In genomic region chr4:136461761-136462085, GRCm38 (mm10) we compare ENCODE assay signal across 7 mouse cellular contexts. TPM values are rescaled to one million over a fixed set of nuclear protein-coding genes. Genes with fewer than 3 reads are reported as not detected.
DNase-seq lines count a peak whose midpoint lies in the region; ATAC-seq and TF ChIP-seq lines count a peak whose summit lies in the region.

No protein-coding gene starts in this region.

- 0 out of 2 replicates have a peak overlapping the region, but pooled peaks have one; percentile 1 for H3K27ac ChIP-seq in liver, adult 2 months (replicated peaks; ENCODE audit: insufficient read depth, low read depth, low read length)
- H3K27ac ChIP-seq in embryonic facial prominence, embryonic 15.5 days (replicated peaks) = no peak overlapping the region
- peak overlapping the region; percentile 84 for H3K27ac ChIP-seq in intestine, postnatal 0 days (ENCODE audit: low read depth, low read length)
- peak overlapping the region; percentile 81; the same call in 1 of the 2 replicates for H3K27ac ChIP-seq in neural tube, embryonic 15.5 days (replicated peaks)

- H3K9me3 ChIP-seq in embryonic facial prominence, embryonic 15.5 days (replicated peaks) = no peaks in the 10 kb centered on the region
- no peaks in the 10 kb centered on the region for H3K9me3 ChIP-seq in intestine, postnatal 0 days (ENCODE audit: control insufficient read depth)
- H3K9me3 ChIP-seq in neural tube, embryonic 15.5 days (replicated peaks) = no peaks in the 10 kb centered on the region

- no peak for TF ChIP-seq POLR2A in liver, adult 2 months (IDR thresholded peaks at IDR 0.05; ENCODE audit: extremely low read depth, insufficient read depth, low read length)

- no peaks in the 10 kb centered on the region for H3K79me2 ChIP-seq in liver, adult 2 months (ENCODE audit: control insufficient read depth, insufficient read depth, low read length)

- ATAC-seq in embryonic facial prominence, embryonic 15.5 days (ENCODE audit: insufficient number of reproducible peaks, low FRiP score, low TSS enrichment, low read depth) = no peak
- ATAC-seq in intestine, postnatal 0 days = no peak
- ATAC-seq in neural tube, embryonic 15.5 days (ENCODE audit: low FRiP score) = peak; percentile 30; the same call in 1 of the 2 replicates

- H3K27me3 ChIP-seq in liver, adult 2 months (ENCODE audit: control insufficient read depth, insufficient read depth, low read length) = no peaks in the 10 kb centered on the region
- peaks cover 17% of the 10 kb centered on the region for H3K27me3 ChIP-seq in embryonic facial prominence, embryonic 15.5 days
- H3K27me3 ChIP-seq in intestine, postnatal 0 days (replicated peaks; ENCODE audit: control insufficient read depth, insufficient read depth, low read length) = no peaks in the 10 kb centered on the region
- peaks cover 20% of the 10 kb centered on the region for H3K27me3 ChIP-seq in neural tube, embryonic 15.5 days (replicated peaks)

- no peak for TF ChIP-seq CTCF in liver, adult 2 months (IDR thresholded peaks at IDR 0.05; ENCODE audit: low read depth, low read length)
- TF ChIP-seq CTCF in intestine, postnatal 0 days (IDR thresholded peaks at IDR 0.05; ENCODE audit: low read depth) = no peak

- WGBS in liver, adult 2 months = 35% methylated on average over 6 of the region's 6 CpGs
- WGBS in embryonic facial prominence, embryonic 15.5 days = 19% methylated on average over 6 of the region's 6 CpGs
- 26% methylated on average over 6 of the region's 6 CpGs for WGBS in intestine, postnatal 0 days
- 14% methylated on average over 6 of the region's 6 CpGs for WGBS in neural tube, embryonic 15.5 days

- peak overlapping the region; percentile 88; the same call in 1 of the 2 replicates for H3K4me3 ChIP-seq in liver, adult 2 months (ENCODE audit: insufficient read depth, low read depth, low read length)
- peak overlapping the region; percentile 71 for H3K4me3 ChIP-seq in embryonic facial prominence, embryonic 15.5 days (replicated peaks)
- peak overlapping the region; percentile 69 for H3K4me3 ChIP-seq in intestine, postnatal 0 days (ENCODE audit: low read depth, low read length)
- H3K4me3 ChIP-seq in neural tube, embryonic 15.5 days (replicated peaks) = peak overlapping the region; percentile 71

- no peaks in the 10 kb centered on the region for H3K36me3 ChIP-seq in liver, adult 2 months (ENCODE audit: control insufficient read depth, insufficient read depth, low read length)
- H3K36me3 ChIP-seq in embryonic facial prominence, embryonic 15.5 days = no peaks in the 10 kb centered on the region
- H3K36me3 ChIP-seq in intestine, postnatal 0 days (ENCODE audit: control insufficient read depth, insufficient read depth) = no peaks in the 10 kb centered on the region
- no peaks in the 10 kb centered on the region for H3K36me3 ChIP-seq in neural tube, embryonic 15.5 days

- peak overlapping the region; percentile 94 for H3K4me2 ChIP-seq in embryonic facial prominence, embryonic 15.5 days (replicated peaks)
- H3K4me2 ChIP-seq in intestine, postnatal 0 days (replicated peaks; ENCODE audit: low read depth) = peak overlapping the region; percentile 84
- H3K4me2 ChIP-seq in neural tube, embryonic 15.5 days = peak overlapping the region; percentile 96

- DNase-seq in liver, adult 2 months (ENCODE audit: extremely low read depth, low read depth, low spot score) = no peak
- DNase-seq in liver = no peak
- DNase-seq in layer of hippocampus, postnatal 25 days (ENCODE audit: extremely low spot score in 1 of 2, low spot score in 1 of 2) = no peak
- no peak for DNase-seq in frontal cortex, postnatal 10 days (ENCODE audit: low spot score in 2 of 2)

- H3K9ac ChIP-seq in liver, adult 2 months (ENCODE audit: low read depth, low read length) = no peak overlapping the region
- no peak overlapping the region for H3K9ac ChIP-seq in embryonic facial prominence, embryonic 15.5 days
- H3K9ac ChIP-seq in intestine, postnatal 0 days (ENCODE audit: low read depth, low read length) = no peak overlapping the region
- H3K9ac ChIP-seq in neural tube, embryonic 15.5 days (replicated peaks) = peak overlapping the region; percentile 81

- H3K4me1 ChIP-seq in liver, adult 2 months (ENCODE audit: control insufficient read depth, insufficient read depth, low read length) = peaks cover 4% of the 10 kb centered on the region; the same call in 1 of the 2 replicates
- peaks cover 25% of the 10 kb centered on the region for H3K4me1 ChIP-seq in embryonic facial prominence, embryonic 15.5 days
- H3K4me1 ChIP-seq in intestine, postnatal 0 days (replicated peaks; ENCODE audit: control insufficient read depth, insufficient read depth, low read length) = peaks cover 9% of the 10 kb centered on the region; the same call in 1 of the 2 replicates
- H3K4me1 ChIP-seq in neural tube, embryonic 15.5 days = peaks cover 28% of the 10 kb centered on the region

RNA-seq across cellular contexts. Expression of gene 6030445D17Rik, which starts 0.3 kb away (rescaled TPM):
- 0.07 and 0.18 TPM in 2 replicates for total RNA-seq in liver, adult 2 months (2014; rRNA removed)
- 0.11 and 0.15 TPM in 2 replicates for polyA plus RNA-seq in liver, adult 2 months (2012; rRNA removed)
- polyA plus RNA-seq in embryonic facial prominence, embryonic 15.5 days (2015; fragmentation: Nextera tagmentation; extraction: Ambion mirVana) = 0.19 and 0.28 TPM in 2 replicates
- 0.50 and 0.59 TPM in 2 replicates for polyA plus RNA-seq in intestine, postnatal 0 days (2015; fragmentation: Nextera tagmentation; extraction: Ambion mirVana)
- polyA plus RNA-seq in neural tube, embryonic 15.5 days (2015; fragmentation: Nextera tagmentation; extraction: Ambion mirVana) = 0.19 and 0.47 TPM in 2 replicates
- under 1 TPM; 0.21 to 0.54 TPM for total RNA-seq in layer of hippocampus, postnatal 25 days (2021)

RNA-seq across cellular contexts. Expression of gene Luzp1, which starts 7.8 kb away (rescaled TPM):
- total RNA-seq in liver, adult 2 months (2014; rRNA removed) = 6.8 and 8.1 TPM in 2 replicates
- 2.5 and 3.3 TPM in 2 replicates for polyA plus RNA-seq in liver, adult 2 months (2012; rRNA removed)
- polyA plus RNA-seq in embryonic facial prominence, embryonic 15.5 days (2015; fragmentation: Nextera tagmentation; extraction: Ambion mirVana) = 114 and 124 TPM in 2 replicates
- 82.9 and 100 TPM in 2 replicates for polyA plus RNA-seq in intestine, postnatal 0 days (2015; fragmentation: Nextera tagmentation; extraction: Ambion mirVana)
- 60.1 and 73.0 TPM in 2 replicates for polyA plus RNA-seq in neural tube, embryonic 15.5 days (2015; fragmentation: Nextera tagmentation; extraction: Ambion mirVana)
- 10 to 100 TPM; 82.8 to 88.1 TPM for total RNA-seq in layer of hippocampus, postnatal 25 days (2021)

RNA-seq across cellular contexts. Expression of gene Htr1d, which starts 38.4 kb away (rescaled TPM):
- total RNA-seq in liver, adult 2 months (2014; rRNA removed) = not detected in 2 replicates
- 0.82 TPM in 1 of 2 replicates, not detected in the other for polyA plus RNA-seq in liver, adult 2 months (2012; rRNA removed)
- polyA plus RNA-seq in embryonic facial prominence, embryonic 15.5 days (2015; fragmentation: Nextera tagmentation; extraction: Ambion mirVana) = 0.67 and 0.75 TPM in 2 replicates
- 0.16 and 0.37 TPM in 2 replicates for polyA plus RNA-seq in intestine, postnatal 0 days (2015; fragmentation: Nextera tagmentation; extraction: Ambion mirVana)
- 2.5 and 3.9 TPM in 2 replicates for polyA plus RNA-seq in neural tube, embryonic 15.5 days (2015; fragmentation: Nextera tagmentation; extraction: Ambion mirVana)
- total RNA-seq in layer of hippocampus, postnatal 25 days (2021) = under 1 TPM; 0.57 to 0.75 TPM

Comparison
In these comparisons a context has a peak if more than half of its experiments do, and no peak if none do; other contexts are left out.
1. RNA of gene Luzp1, which starts 7.8 kb away (polyA plus RNA-seq): 114 to 124 TPM in embryonic facial prominence, embryonic 15.5 days, 82.9 to 100 TPM in intestine, postnatal 0 days and 60.1 to 73.0 TPM in neural tube, embryonic 15.5 days; 2.5 to 3.3 TPM in liver, adult 2 months; every median in the first group is over 10 times any median in the second.
2. Peak in every context shown above with its lines, with median percentiles within 50 percentile points of each other: H3K4me3 ChIP-seq and H3K4me2 ChIP-seq.